Mouse (Mus musculus) midbrain, embryonic 10.5 days (tissue): ENCODE results near the gene Pink1. TPM values are rescaled to one million over a fixed set of nuclear protein-coding genes. Genes with fewer than 3 reads are reported as not detected.

Source experiments
- DNase-seq: peaks from one replicate; pipeline ENCODE4 v3.0.0-alpha.2; 2017; ENCODE audit warnings: low spot score
- H3K27ac ChIP-seq: fragments of 300-500 bp; sonication (generic); replicated peaks from 2 replicates; pipeline ENCODE4 v1.5.1; 2016; ENCODE audit warnings: mild to moderate bottlenecking
- H3K27me3 ChIP-seq: fragments of 300-500 bp; sonication (generic); 2 replicates; pipeline ENCODE4 v1.6.1; 2016; ENCODE audit warnings: low read depth, mild to moderate bottlenecking; ENCODE audit not compliant: poor library complexity, severe bottlenecking
- H3K36me3 ChIP-seq: fragments of 300-500 bp; sonication (generic); 2 replicates; pipeline ENCODE4 v1.6.1; 2016; ENCODE audit warnings: mild to moderate bottlenecking, moderate library complexity
- H3K4me1 ChIP-seq: fragments of 300-500 bp; sonication (generic); 2 replicates; pipeline ENCODE4 v1.6.1; 2016
- H3K4me3 ChIP-seq: fragments of 300-500 bp; sonication (generic); 2 replicates; pipeline ENCODE4 v1.5.1; 2016; ENCODE audit warnings: mild to moderate bottlenecking, moderate library complexity
- H3K9me3 ChIP-seq: fragments of 300-500 bp; sonication (generic); replicated peaks from 2 replicates; pipeline ENCODE4 v1.6.1; 2016; ENCODE audit warnings: mild to moderate bottlenecking
- WGBS: fragments of 180-500 bp; shearing (Covaris S2); methylation state at CpG from one replicate; pipeline ENCODE4 v1.1.7; 2016; 5-methylcytosine and 5-hydroxymethylcytosine counted together
- polyA plus RNA-seq: library from polyadenylated mRNA; unstranded; fragments of >200 nt; fragmentation: Nextera tagmentation; extraction: Ambion mirVana; gene quantifications from 2 replicates; pipeline ENCODE4 v1.2.1, GENCODE M21; 2016

The Pink1 gene
- polyA plus RNA-seq, 1 experiment from 2014 or later = 30.5 TPM

DNA sequence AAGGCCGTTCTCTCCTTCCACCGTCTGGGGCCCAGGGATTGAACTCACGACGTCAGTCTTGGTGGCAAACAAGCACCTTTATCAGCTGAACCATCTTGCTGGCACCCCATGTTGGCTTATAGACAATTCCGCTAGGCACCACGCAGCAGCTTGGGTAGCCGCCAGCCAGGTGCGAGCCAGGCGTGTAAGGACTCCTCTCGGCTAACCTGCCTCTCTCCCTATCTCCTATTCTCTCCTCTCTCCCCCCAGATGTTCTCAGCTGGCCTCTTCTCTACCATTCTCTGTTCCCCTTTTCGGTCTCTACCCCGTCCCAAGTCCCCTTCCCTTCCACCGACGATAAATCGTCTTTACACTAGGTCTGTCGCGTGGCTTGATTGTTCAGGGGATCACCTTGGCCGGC lies 22.4 kb downstream of the Pink1 start:
- H3K9me3 ChIP-seq = no peaks in the 10 kb centered on the region
- no peak for DNase-seq
- peaks cover 32% of the 10 kb centered on the region for H3K4me1 ChIP-seq
- peak overlapping the region; percentile 94 for H3K27ac ChIP-seq
- H3K4me3 ChIP-seq = peak overlapping the region; percentile 99
- H3K27me3 ChIP-seq = no peaks in the 10 kb centered on the region
- peaks cover 24% of the 10 kb centered on the region for H3K36me3 ChIP-seq
- 22% methylated on average over 18 of the region's 18 CpGs for WGBS

DNA sequence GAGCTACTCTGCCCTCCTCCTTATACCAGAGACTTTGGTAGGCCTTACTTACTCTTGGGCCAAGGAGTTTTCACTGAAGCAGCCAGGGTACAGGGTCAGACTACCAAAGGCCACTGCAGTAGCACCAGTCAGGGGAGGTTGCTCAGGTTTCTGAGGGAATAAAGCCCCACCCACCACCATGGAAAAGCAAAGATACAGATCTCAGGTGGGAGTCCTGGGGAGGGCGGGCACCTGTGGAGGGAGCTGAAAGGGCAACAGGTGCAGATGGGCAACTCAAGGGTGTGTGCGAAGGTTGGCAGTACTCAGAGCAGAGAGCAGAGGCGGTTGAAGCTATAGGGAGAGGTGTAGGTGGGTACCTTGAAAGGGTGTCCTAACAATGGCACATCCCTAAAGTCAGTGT lies 23.1 kb downstream of the Pink1 start:
- no peak for DNase-seq
- Histone ChIP-seq H3K27ac (no peak overlapping the region; the same call in 1 of the 2 replicates), H3K9me3 (no peaks in the 10 kb centered on the region), H3K4me1 (peaks cover 32% of the 10 kb centered on the region), H3K4me3 (peak overlapping the region; percentile 99), H3K27me3 (no peaks in the 10 kb centered on the region), H3K36me3 (peaks cover 17% of the 10 kb centered on the region)
- WGBS = 92% methylated on average over 3 of the region's 3 CpGs

DNA sequence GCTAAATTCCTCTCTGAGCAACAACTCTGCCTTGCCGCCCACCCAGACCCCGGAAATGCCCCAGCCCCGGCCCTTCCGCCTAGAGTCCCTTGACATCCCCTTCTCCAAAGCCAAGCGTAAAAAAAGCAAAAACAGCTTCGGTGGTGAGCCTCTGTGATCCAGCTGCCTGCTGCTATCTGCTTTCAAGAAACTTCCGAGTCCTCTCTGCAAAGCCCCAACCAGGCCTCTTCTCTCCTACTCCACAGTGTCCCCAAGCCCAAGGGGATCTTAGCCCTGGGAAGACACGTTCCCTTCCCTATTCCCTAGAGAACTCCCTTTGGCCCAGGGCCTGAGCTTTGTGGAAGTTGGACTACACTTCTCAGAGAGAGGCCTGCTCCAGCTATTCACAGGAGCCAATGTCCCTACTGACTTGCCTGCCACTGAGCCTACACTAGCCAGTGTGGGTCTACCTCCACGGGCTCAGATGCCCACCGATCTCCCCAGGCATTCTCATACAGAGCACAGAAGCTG lies 24.8 kb downstream of the Pink1 start:
- no peak for DNase-seq
- H3K4me1 ChIP-seq = peaks cover 32% of the 10 kb centered on the region
- peaks cover under 1% of the 10 kb centered on the region; the same call in 1 of the 2 replicates for H3K36me3 ChIP-seq
- no peak overlapping the region for H3K27ac ChIP-seq
- H3K27me3 ChIP-seq = no peaks in the 10 kb centered on the region
- H3K4me3 ChIP-seq = no peak overlapping the region
- no peaks in the 10 kb centered on the region for H3K9me3 ChIP-seq
- WGBS = 87% methylated on average over 10 of the region's 10 CpGs

DNA sequence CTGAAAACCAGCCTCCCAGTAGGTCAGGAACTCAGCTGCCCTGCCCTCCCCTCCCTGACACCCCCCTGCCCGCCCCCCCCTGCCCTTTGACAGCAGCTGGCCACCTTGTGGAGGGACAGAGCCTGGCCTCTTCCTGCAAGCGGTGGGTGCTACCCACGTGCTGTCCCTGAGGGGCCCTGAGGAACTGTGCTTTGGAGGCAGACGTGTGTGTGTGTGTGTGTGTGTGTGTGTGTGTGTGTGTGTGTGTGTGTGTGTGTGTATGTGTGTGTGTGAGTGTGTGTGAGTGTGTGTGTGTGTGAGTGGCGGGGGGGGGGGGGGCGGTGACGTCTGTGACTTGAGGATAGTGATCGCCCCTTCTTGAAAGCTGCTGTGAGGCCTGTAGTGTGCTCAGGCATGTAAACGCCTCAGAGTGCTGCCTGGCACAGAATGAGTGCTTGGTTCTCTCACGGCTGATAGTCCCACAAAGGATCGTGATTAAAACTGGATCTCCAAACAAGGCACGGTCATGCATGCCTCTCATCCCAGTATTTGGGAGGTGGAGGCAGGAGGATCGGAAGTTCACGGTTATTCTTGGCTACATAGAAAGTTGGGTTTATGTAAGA lies 32.1 kb downstream of the Pink1 start:
- WGBS = 84% methylated on average over 11 of the region's 14 CpGs
- H3K9me3 ChIP-seq = no peaks in the 10 kb centered on the region
- H3K27me3 ChIP-seq = no peaks in the 10 kb centered on the region
- no peak overlapping the region for H3K4me3 ChIP-seq
- no peak for DNase-seq
- H3K36me3 ChIP-seq = no peaks in the 10 kb centered on the region
- no peak overlapping the region for H3K27ac ChIP-seq
- H3K4me1 ChIP-seq = 0 out of 2 replicates have a peak, but pooled peaks cover 3% of the 10 kb centered on the region

DNA sequence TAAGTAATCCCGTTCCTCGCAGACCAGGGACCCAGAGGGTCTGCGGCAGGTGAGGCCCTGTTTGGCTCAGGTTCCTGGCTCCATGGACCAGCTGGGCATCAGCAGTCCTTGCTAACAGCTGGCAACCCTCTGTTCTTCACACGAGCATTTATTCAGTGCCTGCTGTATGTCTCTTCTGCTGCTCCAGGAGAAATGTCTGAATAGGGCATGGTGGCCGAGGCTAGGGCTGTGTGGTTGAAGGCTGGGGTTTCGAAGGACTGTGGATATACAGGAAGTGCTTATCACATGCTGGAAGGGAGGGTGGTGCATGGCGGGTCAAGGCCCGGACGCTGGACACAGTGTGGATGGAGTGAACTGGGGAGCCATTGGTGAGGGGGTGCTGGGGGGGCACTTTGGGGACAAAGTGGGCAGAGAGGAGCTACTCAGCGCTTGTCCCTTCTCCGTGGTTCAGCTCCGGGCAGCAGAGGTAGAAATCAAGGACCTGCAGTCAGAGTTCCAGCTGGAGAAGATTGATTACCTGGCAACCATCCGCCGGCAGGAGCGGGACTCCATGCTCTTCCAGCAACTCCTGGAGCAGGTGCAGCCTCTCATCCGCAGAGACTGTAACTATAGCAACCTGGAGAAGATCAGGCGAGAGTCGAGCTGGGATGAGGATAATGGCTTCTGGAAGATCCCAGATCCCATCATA lies 32.7 kb downstream of the Pink1 start:
- Histone ChIP-seq H3K27ac (no peak overlapping the region), H3K4me3 (no peak overlapping the region), H3K4me1 (0 out of 2 replicates have a peak, but pooled peaks cover 3% of the 10 kb centered on the region), H3K27me3 (no peaks in the 10 kb centered on the region), H3K9me3 (no peaks in the 10 kb centered on the region), H3K36me3 (no peaks in the 10 kb centered on the region)
- 88% methylated on average over 18 of the region's 18 CpGs for WGBS
- DNase-seq = no peak

DNA sequence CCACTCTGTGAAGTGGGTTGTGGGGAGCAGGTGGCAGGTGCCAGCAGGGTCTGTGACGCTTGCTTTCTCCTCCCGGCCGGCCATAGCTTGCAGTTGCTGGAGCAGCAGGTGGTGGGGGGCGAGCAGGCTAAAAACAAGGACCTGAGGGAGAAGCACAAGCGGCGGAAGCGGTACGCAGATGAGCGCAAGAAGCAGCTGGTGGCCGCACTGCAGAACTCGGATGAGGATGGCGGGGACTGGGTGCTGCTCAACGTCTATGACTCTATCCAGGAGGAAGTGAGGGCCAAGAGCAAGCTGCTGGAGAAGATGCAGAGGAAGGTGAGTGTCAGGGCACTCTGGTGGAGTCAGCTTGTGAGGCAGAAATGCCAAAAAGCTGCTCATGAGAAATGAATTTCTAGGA lies 34.1 kb downstream of the Pink1 start:
- Histone ChIP-seq H3K4me1 (0 out of 2 replicates have a peak, but pooled peaks cover 3% of the 10 kb centered on the region), H3K27ac (no peak overlapping the region), H3K9me3 (no peaks in the 10 kb centered on the region), H3K4me3 (no peak overlapping the region), H3K36me3 (no peaks in the 10 kb centered on the region), H3K27me3 (no peaks in the 10 kb centered on the region)
- no peak for DNase-seq
- 93% methylated on average over 13 of the region's 13 CpGs for WGBS

DNA sequence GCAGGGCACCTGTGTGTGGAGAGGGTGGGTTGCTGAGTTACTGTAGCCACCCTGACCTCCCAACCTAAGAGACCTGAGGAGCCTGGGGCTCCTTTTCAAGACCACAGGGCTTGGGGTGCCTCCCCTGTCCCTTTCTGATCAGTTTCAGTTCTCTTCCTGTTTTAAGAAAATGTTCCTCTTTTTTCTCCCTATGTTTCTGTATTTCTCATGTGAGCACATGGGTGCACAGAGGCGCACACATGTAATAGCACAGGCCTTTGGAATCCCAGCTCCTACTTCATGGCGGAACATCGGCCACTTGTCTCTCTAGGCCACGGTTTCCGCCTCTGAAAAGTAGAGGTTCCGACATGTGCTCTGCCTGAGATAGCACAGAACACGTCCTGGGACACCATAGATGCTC lies 37.4 kb downstream of the Pink1 start:
- Histone ChIP-seq H3K4me3 (no peak overlapping the region), H3K36me3 (no peaks in the 10 kb centered on the region), H3K27me3 (no peaks in the 10 kb centered on the region), H3K4me1 (0 out of 2 replicates have a peak, but pooled peaks cover under 1% of the 10 kb centered on the region), H3K27ac (no peak overlapping the region), H3K9me3 (no peaks in the 10 kb centered on the region; the same call in 1 of the 2 replicates)
- DNase-seq = no peak
- WGBS = 90% methylated on average over 7 of the region's 7 CpGs

DNA sequence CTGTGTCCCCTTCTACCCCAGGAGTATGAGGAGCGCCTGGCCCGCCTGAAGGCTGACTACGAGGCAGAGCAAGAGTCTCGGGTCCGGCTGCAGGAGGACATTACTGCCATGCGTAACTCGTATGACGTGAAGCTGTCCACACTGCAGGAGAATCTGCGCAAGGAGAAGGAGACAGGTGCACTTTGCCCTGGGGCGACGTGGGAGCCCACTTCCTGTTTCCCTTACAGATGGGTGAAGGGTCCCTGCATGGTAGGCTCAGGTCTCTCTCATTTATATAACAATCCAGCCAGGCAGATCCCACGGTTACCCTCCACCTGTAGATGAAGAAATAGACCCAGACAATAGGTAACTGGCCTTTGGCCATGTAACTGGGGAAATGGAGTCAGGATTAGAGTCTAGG lies 39.7 kb downstream of the Pink1 start:
- H3K36me3 ChIP-seq = no peaks in the 10 kb centered on the region
- no peaks in the 10 kb centered on the region for H3K4me1 ChIP-seq
- H3K4me3 ChIP-seq = no peak overlapping the region
- H3K27ac ChIP-seq = no peak overlapping the region
- DNase-seq = no peak
- no peaks in the 10 kb centered on the region; the same call in 1 of the 2 replicates for H3K9me3 ChIP-seq
- 91% methylated on average over 12 of the region's 12 CpGs for WGBS
- no peaks in the 10 kb centered on the region for H3K27me3 ChIP-seq

DNA sequence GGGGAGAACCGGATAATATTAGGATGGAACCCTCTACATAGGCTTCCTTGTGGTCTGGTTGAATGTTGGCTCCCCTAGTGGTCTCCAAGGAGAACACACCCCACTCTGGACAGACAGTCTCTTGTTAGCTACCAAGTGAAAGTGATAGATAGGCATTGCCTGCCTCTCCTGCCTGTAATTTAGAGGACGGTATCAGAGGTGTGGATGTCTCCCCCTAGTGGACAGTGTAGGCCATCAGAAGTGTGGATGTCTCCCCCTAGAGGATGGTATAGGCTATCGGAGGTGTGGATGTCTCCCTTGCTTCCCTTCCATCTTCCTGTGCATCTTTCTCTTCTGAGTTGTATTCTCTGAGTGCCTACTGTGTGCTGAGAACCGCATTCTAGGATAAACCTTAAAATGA lies 43.3 kb downstream of the Pink1 start:
- Histone ChIP-seq H3K4me1 (no peaks in the 10 kb centered on the region), H3K4me3 (no peak overlapping the region), H3K9me3 (no peaks in the 10 kb centered on the region; the same call in 1 of the 2 replicates), H3K27me3 (no peaks in the 10 kb centered on the region), H3K27ac (no peak overlapping the region), H3K36me3 (no peaks in the 10 kb centered on the region)
- peak; percentile 67 for DNase-seq
- 22% methylated on average over 4 of the region's 4 CpGs for WGBS

DNA sequence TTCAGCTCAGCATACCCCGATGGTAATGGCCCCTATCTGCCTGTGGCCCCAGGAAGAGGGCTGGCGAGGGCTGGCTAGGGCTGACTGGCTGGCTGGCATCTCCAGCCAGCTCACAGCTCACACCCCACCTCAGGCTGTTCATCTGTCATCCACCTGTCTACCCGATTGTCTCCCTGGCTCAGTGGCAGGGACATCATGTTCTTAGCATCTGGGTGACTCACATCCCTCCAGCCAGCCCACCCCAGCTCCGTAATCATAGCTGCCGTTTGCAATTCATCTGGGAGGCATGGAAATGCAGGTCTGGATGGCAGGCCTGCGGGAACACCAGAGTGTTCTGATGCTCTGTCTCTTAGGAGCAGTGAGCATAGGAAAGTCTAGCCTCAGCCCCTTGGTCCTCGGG lies 47.8 kb downstream of the Pink1 start:
- Histone ChIP-seq H3K27ac (no peak overlapping the region), H3K4me3 (no peak overlapping the region), H3K36me3 (no peaks in the 10 kb centered on the region), H3K9me3 (no peaks in the 10 kb centered on the region), H3K4me1 (no peaks in the 10 kb centered on the region), H3K27me3 (no peaks in the 10 kb centered on the region)
- no peak for DNase-seq
- WGBS = 84% methylated on average over 7 of the region's 7 CpGs

DNA sequence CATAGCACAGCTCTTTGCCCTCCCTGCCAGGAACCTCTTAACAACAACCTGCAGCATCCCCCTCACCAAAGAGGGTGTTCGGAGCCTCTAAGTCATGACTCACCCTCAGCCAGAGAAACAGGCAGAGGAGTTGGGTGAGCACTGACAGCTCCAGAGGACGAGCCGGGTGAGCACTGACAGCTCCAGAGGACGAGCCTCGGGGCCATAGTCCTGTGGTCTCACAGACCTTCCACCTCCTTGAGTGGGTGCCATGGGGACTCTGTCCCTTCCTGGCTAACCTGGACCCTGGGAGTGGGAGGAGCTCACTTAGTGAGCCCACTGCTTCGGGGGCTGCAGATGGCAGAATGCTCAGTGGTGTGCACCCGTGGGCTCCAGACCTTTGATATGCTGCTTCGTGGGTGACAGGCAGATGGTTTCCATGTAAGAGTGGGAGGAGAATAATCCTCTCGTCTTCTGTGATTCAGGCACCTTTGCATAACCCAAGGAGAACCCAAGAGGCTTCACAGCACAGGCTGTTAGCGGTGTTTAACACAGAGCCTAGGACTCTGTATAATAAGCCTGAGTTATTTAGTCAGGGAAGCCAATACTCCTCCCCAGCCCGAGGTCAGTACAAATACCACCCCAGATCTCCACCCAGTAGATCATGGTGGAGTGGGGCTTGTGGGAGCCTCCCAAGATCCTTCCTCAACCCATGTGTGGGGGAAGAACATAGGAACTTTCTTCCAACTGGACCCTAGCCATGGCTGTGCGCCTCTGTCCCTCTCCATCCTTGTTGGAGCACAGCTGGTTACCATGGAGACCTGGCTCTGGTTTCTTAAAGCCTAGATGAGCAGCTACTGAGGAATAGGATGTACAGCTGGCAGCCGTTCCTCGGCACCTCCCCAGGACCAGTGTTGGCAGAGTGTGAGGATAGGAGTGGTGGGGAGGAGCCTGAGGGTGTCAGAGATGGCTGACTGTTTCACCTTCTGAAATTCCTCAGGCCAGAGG lies 53.8 kb downstream of the Pink1 start:
- Histone ChIP-seq H3K27me3 (no peaks in the 10 kb centered on the region), H3K36me3 (no peaks in the 10 kb centered on the region), H3K4me1 (peaks cover 4% of the 10 kb centered on the region; the same call in 1 of the 2 replicates), H3K27ac (no peak overlapping the region), H3K4me3 (no peak overlapping the region), H3K9me3 (no peaks in the 10 kb centered on the region; the same call in 1 of the 2 replicates)
- 78% methylated on average over 14 of the region's 14 CpGs for WGBS
- DNase-seq = no peak

DNA sequence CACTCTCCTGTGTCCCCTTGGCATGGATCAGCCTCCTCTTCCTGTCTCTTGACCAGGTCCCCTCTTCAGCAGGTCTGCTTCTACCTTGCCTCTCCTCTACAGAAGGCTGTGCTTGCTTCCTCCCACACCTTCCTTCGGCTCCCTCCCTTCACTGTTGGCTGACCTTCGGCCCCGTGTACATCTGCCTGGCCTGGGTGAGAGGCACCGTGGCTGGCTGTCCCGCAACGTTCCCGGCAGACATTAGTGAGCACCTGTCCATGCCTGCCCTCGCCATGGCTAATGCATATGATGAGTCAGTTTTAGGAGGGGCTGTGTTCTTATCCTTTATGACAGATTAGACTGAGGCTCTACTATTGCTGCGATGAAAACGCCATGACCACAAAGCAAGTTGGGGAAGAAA lies 58.2 kb downstream of the Pink1 start:
- DNase-seq = no peak
- Histone ChIP-seq H3K4me3 (no peak overlapping the region), H3K27ac (no peak overlapping the region), H3K36me3 (no peaks in the 10 kb centered on the region), H3K9me3 (no peaks in the 10 kb centered on the region; the same call in 1 of the 2 replicates), H3K27me3 (peaks cover 25% of the 10 kb centered on the region), H3K4me1 (peaks cover 6% of the 10 kb centered on the region)
- 91% methylated on average over 10 of the region's 10 CpGs for whole genome bisulfite sequencing
